Mouse (Mus musculus): ENCODE data around the gene Rbms3.

DNA sequence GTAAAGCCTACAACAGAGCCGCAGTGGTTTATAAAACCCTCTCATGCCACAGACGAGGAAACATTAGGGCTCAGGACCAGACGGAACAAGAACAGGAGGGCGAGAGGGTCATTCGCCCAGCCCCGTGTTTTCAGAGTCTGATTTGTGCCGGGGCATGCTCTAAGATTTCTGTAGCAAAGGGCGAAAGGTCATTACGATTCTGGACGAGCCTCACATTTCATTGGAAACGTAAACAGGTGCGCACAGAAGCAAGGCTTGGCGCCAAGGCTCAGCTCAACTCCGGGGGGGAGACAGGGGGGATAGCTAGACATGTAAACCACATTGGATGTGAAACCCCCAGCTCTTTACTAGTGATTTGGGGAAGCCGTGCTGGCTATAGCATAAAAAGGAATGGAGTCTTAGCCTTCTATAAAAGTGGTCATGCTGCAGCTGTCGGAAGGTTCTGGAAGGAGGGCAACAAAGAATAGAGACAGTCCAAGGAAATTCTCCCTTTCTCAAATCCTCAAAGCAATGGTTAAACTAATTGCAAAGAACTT is 250.2 kb downstream of the Rbms3 start:
- TF ChIP-seq UBTF (IDR thresholded peaks at IDR 0.05; ENCODE audit: low read depth, low read length), result no peak
- no peak for TF ChIP-seq GABPA (IDR thresholded peaks at IDR 0.05; ENCODE audit: insufficient replicate concordance, low read depth, low read length)
- TF ChIP-seq MAFK (IDR thresholded peaks at IDR 0.05; ENCODE audit: insufficient replicate concordance, low read length), result no peak
